Mouse (Mus musculus): ENCODE results near the gene Tmem230.
"Not testable (repeated sequence)": the region's sequence is repeated elsewhere in the genome, so short reads cannot be mapped to it uniquely, and the experiment has no call there.

Tmem230 gene

DNA sequence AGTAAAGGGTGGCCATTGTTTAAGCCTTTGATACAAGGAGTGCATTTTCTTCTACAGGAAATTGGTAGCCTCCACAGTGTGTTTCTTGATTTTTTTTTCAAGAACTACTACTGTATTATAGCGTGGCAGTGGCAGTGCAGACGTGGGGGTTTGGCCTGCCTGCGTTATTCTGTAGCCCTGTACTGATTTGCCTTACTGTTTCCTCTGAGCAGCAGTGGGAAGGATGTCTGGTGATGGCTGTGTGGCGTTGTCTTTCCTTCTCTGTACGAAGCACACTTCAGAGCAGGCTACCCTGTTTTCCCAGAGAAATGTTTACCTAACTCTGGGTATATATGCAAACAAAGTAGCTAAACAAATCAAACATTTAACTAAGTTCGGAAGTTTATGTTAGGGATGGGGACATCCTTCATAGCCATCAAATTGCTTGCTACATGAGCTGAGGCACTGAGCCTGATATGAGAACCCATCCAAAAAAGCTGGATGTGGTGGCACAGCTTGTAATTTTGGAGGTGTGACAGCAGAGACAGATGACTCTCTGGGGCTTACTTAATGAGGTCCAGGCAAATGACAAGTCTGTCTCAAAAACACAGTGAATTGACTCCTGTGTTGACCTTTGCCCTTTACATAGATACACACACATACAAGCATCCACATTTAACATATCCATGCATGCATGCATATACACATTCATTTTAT lies 25.2 kb upstream of the Tmem230 start:
- no peak for DNase-seq (ENCODE audit: low read depth, low spot score)

DNA sequence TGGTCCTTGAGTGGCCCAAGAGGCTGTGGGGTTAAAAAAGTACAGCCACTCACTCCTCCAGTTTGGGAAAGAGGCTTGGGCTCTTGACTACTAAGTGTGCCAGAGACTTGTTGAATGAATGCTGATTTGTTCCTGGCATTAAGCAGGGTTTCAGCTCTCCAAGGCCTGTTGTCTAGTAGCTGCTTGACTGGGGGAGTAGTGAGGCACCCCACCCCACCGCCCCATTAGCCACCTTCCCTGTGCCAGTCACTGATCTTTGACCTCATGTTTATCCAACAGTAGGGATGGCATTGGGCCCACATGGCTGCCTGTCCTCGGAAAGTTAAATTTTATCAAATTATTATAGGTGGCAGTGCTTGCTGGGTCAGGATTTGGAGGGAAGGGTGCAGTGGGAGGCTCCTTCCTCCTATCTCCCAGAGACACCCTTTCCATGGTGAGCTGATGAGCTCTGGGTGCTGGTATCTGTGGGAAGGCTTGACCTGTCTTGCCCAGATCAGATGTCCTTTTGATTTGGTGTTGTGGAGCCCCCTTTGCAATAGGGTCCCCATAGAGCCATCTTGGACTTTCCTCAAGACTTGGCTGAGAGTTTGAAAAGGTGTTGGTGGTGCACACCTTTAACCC lies 22.8 kb upstream of the Tmem230 start:
- DNase-seq (ENCODE audit: low read depth, low spot score) = no peak

DNA sequence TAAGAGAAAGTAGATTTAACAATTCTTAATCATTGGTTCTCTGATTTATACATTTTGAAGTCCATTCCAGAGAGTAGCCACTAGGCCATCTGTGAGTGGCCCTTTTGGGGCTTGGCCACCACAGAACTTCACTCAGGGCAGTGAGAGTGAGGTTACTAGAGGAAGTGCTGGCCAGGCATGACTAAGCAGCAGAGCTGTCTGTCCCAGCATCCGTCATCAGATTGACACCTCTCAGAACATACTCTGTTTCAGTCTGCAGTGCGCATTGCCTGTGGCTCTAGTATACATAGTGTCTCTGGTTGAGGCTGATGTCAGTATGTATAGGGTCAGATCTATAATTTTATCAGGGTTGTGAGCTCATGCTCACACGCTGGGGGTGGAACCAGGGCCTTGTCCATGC lies 21.6 kb upstream of the Tmem230 start:
- DNase-seq (ENCODE audit: low read depth, low spot score) = no peak

DNA sequence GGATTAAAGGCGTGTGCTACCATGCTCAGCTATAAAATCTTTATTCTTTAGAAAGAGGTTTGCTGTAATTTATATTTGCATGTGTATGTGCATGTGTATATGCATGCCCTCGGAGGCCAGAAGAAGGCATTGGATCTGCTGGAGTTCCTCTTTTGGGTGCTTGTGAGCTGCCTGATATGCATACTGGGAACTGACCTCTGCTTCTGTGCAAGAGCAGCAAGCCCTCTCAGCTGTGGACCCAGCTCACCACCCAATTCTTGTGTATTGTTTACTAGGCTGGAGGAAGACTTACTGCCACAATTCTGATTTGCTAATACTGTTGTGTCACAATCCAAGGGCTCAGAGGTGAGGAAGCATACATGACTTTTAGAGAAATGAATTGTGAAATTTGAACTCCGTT lies 18.5 kb upstream of the Tmem230 start:
- DNase-seq (ENCODE audit: low read depth, low spot score) = no peak

DNA sequence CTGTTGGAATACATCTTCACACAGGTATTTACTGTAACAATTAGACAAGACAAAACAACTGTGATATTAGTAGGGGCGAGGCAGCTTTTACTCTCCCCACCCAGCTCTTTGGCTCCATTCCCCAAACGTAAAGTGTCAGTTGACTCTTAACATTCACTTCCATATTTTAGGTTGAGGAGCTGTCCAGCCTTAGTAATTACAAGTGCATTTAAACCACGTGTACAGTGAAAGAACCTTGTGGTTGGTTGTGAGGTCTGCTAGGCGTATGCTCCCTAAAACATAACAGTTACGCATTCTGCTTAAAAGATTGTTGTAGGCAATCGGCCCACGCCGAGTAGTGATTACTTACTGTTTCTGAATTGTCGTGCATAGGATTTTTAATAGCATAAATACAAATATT lies 17.6 kb upstream of the Tmem230 start:
- no peak for DNase-seq (ENCODE audit: low read depth, low spot score)

DNA sequence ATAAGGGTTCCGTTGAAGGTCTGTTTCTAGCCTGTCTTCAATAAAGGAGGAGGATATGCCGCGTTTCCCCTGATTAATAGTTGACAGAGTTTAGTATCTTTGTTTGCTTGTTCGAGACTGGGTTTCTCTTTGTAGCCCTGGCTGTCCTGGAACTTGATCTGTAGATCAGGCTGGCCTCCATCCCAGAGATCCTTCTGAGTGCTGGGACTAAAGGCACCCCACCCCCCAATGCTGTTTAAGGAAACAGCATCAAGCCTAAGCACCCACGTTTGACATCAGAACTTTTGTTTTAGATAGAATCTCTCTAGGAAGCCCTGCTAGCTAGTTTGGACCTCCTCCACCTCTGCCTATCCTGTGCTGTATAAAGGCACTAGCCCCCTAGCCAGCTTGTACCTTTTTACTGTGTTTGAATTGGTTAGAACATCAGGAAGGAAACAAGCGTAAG lies 16.7 kb upstream of the Tmem230 start:
- DNase-seq (ENCODE audit: low read depth, low spot score) = no peak

DNA sequence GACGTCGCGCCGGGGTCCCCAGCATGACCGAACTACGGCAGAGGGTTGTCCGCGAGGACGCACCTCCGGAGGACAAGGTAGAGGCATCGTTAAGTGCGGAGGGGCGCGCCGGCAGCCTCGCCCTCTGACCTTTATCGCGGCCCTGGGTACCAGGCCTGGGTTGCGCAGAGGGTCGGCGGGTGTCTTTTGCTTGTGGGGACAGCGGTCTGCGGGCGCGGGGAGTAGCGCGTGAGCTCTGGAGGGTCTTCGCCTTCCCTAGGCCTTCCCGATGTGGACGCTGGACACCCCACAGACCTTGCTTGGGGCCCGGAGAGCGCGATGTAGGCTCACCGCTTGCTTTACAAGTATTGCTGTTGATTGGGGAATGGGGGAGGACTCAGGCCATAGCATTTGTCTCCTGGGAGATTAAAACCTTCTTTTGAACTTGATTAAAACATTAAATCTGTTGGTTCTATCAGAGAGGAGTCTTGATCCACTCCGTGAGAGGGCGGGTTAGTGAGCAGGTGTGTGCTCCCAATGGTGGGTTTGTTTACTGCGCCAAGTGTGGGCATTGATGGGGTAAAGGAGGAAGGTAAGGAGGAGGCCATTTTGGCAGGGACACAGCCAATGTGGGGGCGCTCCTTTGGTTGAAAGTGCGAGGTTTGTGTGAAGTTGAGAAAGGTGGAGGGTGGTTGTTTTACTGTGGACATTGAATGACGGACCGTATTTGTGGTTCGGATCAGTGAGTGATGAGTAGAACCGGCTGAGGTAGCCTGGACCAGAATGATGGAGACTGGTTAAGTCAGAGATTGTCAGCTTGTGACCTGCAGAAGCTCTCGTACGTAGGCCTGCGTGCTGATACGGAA lies 16.0 kb upstream of the Tmem230 start:
- DNase-seq (ENCODE audit: low read depth, low spot score) = no peak

DNA sequence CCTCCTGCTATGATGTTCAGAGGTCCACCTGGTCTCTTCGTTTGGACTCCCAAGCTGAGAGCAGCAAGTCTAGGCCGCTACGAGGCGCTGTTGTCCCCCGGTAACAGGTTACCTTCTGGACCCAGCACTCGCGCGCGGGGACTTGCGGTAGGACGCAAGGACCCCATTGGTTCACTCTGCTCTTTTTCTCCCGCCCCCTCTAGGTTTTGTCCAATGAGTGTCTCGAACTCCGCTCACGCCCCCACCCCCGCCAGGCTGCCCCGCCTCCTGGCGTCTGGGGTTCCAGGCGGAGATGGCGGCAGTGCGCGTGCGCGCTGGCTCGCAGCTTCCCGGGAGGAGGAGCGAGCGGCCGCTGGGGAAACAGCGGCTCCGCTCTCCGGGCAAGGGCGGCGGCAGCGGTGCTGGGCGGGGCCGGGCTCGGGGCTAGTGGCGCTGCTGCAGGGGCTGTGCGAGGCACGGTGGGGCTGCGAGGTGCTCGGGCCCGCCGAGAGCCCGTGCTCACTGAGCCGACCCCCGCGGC lies 15.3 kb upstream of the Tmem230 start, which contains the start of gene Cds2:
TSS of gene Cds2 (plus strand) at position 270 of the 520 bp plus-strand sequence.
- DNase-seq (ENCODE audit: low read depth, low spot score) = peak; percentile 99

DNA sequence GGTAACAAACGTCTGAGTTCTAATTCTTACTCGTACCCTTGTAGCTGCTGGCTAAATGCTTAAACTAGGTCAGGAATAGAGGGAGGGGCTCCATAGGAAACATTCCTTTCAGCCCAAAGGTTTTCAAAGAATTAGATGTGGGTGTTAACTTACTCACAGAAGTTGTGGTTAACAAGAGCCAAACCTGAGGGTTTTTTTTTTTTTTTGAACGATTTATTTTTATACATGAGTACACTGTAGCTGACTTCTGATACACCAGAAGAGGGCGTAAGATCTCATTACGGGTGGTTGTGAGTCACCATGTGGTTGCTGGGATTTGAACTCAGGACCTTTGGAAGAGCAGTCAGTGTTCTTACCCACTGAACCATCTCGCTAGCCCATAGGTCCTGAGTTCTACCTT lies 14.6 kb upstream of the Tmem230 start:
- no peak for DNase-seq (ENCODE audit: low read depth, low spot score)

DNA sequence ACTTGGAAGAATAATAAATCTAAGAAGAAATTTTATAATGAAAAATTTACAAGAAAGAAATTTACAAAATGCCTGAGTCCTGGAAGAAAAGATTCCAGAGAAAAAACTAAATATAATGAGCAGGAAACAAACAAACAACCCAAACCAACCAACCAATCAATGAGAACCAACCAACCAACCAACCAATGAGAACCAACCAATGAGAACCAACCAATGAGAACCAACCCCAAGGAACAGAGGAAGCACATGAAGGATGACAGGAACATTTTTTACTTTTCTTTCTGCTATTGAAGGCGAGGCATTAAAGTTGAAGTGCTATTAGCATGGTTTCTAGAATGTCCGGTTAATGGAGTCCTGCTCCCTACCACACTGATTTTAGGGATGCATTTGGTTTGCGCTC lies 13.0 kb upstream of the Tmem230 start:
- no peak for DNase-seq (ENCODE audit: low read depth, low spot score)

DNA sequence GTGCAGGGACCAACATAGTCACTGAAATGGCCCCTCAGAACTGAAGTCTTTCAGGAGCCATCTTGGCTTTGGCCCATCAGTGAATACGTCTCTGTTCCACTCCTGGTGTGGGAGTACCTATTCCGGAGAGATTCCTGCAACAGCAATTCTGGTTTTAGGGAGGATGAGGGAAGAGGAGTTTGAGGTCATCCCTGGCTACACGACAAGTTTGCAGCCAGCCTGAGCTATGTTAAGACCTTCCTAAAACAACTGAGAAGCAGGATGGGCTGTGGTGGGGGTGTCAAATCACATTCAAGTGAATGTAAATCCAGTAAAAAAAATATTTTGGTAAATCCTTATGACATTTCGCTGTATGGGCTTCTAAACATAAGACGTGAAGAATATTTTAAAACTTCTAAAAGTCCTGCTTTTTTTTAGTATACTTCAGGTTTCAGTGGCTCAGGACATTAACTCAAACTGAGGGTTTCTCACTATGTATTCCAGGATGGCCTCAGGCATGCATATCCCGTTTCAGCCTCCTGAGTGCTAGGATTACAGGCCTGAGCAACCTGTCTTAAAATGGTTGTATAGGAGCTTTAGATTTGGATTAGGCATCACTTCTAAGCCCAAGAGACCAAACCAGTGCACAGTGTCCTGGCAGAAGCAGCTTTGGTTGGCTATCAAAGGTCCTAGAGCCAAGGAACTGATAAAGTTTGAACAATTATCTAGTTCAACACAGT lies 9.9 kb upstream of the Tmem230 start:
- no peak for DNase-seq (ENCODE audit: low read depth, low spot score)

DNA sequence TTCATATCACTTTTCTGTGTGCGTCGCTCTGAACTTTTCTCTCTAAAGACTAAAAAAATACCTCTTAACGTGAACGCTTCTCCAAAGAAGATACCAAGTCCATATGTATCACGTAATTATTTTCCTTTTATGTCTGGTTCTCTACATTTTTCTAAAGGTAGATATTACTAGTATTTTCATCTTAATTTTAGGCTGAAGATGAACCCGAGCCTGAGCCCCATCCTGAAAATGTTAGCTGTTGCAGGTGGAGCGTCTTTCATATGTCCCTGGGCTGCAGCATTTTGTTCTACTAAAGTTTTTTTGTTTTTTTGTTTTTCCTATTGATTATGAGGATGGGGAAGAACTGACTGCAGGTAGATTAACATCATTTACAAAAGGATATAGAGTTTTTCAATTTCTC lies 6.0 kb upstream of the Tmem230 start:
- no peak for DNase-seq (ENCODE audit: low read depth, low spot score)

DNA sequence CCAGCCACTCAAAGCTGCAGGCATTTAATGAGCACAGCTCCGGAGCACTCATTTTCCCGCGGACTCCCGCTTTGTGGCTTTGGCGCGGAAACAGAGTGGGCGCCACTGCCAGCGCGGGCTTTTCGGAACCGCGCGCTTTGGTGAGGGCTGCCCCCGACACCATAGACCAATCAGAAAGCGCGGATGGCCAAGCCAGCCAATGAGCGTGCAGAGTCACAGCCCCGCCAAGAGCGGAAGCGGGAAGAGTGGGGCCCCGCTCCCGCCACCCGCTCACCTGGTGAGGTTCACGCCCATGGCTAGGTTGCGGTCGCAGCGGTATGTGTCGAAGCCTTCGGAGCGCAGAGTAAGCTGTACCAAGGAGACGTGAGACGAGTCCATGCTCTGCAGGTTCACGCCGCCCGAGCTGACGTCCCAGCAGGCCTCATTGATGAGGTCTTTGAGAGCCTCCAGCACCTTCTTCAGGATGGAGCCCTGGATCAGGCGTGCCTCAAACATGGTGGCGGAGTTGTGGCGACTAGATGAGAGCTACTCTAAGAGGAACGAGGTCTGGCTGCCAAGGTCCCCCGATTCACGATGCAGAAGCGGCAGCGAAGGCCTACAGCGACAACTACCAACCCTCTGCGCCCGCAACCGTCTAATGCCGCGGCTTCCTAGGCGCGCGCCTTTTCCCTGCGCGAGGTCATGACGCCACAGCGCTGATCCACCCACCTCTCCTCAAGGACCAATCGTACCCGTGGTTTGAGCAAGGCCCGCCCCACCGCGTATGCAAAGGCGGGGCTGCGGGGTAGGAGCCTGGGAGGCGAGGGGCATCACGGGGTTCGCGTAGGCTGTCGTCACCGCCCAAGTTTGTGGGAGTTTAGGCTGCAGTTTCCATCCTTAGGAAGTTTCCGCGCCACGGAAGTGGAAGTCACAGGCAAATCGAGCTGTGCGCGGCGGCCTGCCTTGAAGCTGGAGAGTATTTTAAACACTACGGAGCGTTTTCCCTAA lies 5.2 kb upstream of the Tmem230 start, which contains the start of gene Pcna:
TSS of gene Pcna (minus strand) at position 773 of the 987 bp plus-strand sequence.
- peak; percentile 97 for DNase-seq (ENCODE audit: low read depth, low spot score)

DNA sequence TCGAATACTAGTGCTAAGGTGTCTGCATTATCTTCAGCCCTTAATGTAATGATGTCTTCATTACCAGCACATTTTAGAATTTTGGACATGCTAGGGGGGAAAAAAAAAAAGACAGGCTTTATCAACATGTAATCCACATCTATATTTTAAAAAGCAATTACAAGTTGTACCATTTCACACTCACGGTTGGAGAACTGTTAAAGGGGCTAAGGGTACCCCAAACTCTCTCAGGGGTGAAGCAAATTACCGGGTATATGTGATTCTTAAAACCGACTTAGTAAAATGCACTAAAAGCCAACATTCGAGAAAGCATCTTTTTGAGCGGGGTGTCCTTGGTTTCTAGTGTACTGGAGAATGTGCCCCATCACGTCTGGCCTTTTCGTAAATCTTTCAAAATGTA lies 4.3 kb upstream of the Tmem230 start:
- no peak for DNase-seq (ENCODE audit: low read depth, low spot score)

DNA sequence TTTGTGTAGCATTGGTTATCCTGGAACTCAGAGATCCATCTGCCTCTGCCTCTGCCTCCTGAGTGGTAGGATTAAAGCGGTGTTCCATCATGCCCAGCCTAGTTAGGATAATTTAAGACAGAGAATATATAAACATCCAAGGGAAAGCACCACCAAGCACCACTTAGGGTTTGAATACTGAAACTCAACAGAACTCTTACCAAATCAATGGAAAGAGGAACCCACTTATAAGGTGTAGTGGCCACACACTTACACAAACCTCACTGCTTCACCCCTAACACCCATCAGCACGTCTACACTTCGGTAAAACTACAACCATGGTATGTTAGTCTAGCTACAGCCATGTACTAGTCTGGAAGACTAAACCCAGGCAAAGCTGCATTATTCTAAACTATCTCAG lies 4.2 kb downstream of the Tmem230 start:
- no peak for DNase-seq (ENCODE audit: low read depth, low spot score)

DNA sequence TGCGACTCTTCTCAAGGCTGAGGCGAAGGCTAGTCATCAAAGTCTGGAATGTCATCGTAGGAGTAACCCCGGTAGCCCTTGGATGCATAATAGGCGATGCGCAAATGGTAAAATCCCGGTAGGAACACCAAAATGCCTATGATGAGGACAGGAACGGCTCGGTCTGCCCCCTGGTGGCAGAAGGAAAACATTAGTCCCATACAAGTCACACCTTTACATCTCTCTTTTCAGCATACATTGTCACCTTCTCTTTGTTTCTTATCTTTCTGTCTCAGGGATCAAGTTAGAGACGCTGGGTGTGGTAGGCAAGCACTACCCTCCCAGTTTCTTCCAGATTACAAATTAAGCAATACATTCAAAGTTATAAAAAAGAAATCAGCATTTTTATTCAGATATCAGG lies 7.2 kb downstream of the Tmem230 start:
- not testable (repeated sequence) for DNase-seq (ENCODE audit: low read depth, low spot score)

DNA sequence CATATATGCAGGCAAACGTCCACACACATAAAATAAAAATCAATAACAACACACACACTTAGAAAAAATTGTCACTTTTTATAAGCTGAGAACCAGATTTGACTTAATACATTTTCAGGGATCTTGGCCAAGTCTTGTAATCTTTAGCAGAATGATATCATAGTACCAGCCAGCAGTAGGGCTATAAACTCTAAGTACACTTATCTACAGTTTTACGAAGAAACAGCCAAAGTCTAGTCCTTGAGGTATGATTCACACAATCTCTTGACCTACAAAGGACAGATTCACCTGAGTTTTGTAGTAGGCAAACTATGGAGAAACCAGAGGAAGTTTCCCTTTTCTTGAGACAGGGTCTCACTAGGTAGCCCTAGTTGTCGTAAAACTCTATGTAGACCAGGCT lies 8.2 kb downstream of the Tmem230 start:
- not testable (repeated sequence) for DNase-seq (ENCODE audit: low read depth, low spot score)

DNA sequence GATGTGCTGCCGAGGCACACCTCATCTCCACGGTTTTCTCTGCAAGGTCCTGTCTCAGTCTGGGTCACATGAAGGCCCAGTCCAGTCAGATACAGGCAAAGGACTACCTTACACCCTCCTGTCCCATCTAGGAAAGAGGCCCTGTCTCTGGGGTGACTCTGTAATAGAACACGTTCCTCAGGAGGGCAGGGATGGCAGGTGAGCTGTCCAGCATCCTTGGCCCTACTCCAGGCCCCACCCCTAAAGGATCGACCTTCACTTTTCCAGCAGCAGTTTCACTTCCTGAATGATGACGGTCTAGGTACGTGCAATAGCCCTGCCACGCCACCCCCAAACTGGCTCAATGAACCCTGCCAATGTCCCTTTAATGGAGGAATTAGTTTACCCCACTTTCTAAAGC lies 11.6 kb downstream of the Tmem230 start:
- DNase-seq (ENCODE audit: low read depth, low spot score) = no peak

DNA sequence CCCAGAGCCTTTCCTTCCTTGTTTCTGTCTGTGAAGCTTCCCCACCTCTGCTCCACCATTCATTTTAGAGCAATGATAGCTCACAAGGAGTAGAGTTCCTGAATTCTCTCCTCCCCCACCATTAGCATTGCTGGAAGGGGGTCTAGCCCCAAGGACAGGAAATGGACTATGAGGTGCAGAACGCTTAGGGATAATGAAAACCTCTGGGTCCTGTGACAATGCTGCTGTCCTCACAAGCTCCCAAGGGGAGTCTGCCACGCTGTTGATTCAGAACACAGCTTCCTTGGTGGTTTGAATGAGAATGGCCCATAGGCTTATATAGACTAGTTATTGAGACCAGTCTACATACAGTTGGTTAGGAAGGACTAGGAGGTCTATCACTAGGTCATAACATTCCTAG lies 12.3 kb downstream of the Tmem230 start:
- no peak for DNase-seq (ENCODE audit: low read depth, low spot score)

DNA sequence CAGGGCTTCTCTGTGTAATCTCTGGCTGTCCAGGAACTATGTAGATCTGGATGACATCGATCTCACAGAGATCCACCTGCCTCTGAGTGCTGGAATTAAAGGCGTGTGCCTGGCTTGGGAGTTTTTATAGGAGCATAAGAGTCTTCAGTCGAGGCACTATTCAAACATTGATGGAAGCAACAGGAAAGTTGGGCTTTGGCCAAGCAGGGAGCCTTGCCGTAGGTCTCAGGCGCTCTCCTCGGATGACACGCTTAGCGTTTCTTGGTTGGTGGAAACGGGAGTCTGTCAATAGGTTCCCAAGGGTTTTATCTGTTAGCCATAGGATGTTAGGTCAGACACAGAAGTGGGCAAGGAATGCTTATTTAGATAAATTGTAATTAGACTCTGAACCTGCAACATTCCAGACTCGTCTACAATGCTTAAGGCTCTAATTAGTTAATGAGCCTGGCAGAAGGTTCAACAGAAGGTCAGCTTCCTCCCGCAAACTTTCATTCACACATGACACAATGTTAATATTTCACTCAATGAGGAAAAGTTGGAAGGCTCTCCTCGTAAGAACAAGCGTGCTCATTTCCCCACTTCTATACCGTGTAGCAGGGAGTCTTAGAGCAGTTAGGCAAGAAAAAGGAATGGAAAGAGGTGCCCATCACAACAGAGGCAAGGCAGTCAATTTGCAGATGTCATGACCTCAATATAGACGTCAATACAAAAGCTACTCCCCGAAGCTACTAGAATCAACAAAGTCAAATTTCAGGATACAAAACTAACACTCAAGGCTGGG lies 13.4 kb downstream of the Tmem230 start:
- no peak for DNase-seq (ENCODE audit: low read depth, low spot score)

Measured in telencephalon, adult 2 months (tissue).